Mouse (Mus musculus) CD4-positive, CD25-positive, alpha-beta regulatory T cell (primary cell): ENCODE measurements around the gene Alkbh5. TPM values are rescaled to one million over a fixed set of nuclear protein-coding genes. Genes with fewer than 3 reads are reported as not detected.

Source experiments
- polyA plus RNA-seq: library from polyadenylated mRNA; unstranded; fragments of 100-300 nt; shearing (Covaris generic); gene quantifications from one replicate; pipeline ENCODE4 v1.2.1, GENCODE M21; 2017

Alkbh5 gene
- polyA plus RNA-seq = 29.9 TPM

GRCm38 (mm10) chr11:60536180-60536858 lies at the start of gene Alkbh5:
Alkbh5 (plus strand) TSS chr11:60536381.

Other genes starting within 250 kb of the Alkbh5 start
- 56.3 TPM for gene Tom1l2, start 183.5 kb upstream of the Alkbh5 start, polyA plus RNA-seq
- 0.74 TPM for gene Drc3, start 183.1 kb upstream of the Alkbh5 start, polyA plus RNA-seq
- gene Gid4, start 119.2 kb upstream of the Alkbh5 start, polyA plus RNA-seq = 32.6 TPM
- gene Atpaf2, start 117.9 kb upstream of the Alkbh5 start, polyA plus RNA-seq = 48.4 TPM
- 62.8 TPM for gene Drg2, start 81.8 kb upstream of the Alkbh5 start, polyA plus RNA-seq
- 0.07 TPM for gene Myo15, start 67.0 kb upstream of the Alkbh5 start, polyA plus RNA-seq
- gene Llgl1, start 163.3 kb downstream of the Alkbh5 start, polyA plus RNA-seq = 43.6 TPM
- 174 TPM for gene Flii, start 190.9 kb downstream of the Alkbh5 start, polyA plus RNA-seq
- gene Mief2, start 192.0 kb downstream of the Alkbh5 start, polyA plus RNA-seq = 21.2 TPM
- gene Top3a, start 241.0 kb downstream of the Alkbh5 start, polyA plus RNA-seq = 22.0 TPM
- gene Smcr8, start 241.1 kb downstream of the Alkbh5 start, polyA plus RNA-seq = 8.8 TPM